Mouse (Mus musculus): Measurements from ENCODE around the gene Phkg1.

DNA sequence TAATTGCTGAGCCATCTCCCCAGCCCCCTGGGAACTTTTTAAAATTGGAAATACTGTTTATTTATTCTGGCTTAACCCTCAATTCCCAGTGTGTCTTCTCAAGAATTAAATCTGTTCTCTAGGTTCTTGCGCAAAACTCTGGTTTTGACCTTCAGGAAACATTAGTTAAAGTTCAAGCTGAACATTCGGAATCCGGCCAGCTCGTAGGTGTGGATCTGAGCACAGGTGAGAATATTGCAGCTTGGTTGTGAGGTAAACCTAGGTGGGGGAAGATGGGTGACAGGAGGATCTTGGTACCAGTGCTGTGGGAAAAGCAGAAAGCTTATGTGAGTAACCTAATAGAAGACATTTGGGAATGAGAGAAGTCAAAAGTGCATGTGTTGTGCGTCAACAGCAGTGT is 53.5 kb downstream of the Phkg1 start:
- TF ChIP-seq POLR2A (IDR thresholded peaks at IDR 0.05; ENCODE audit: insufficient read depth, low read depth, low read length) (no peak), CTCF (IDR thresholded peaks at IDR 0.05; ENCODE audit: insufficient read depth, low read depth, low read length) (no peak)
